Mouse (Mus musculus): Measurements from ENCODE around the gene Gm9048. TPM values are rescaled to one million over a fixed set of nuclear protein-coding genes. Genes with fewer than 3 reads are reported as not detected.
"Not testable (repeated sequence)": the region's sequence is repeated elsewhere in the genome, so short reads cannot be mapped to it uniquely, and the experiment has no call there.

Gene Gm9048
- total and polyA plus RNA-seq, 2 experiments from 2014 or later: not detected

- Histone ChIP-seq H3K9me3 (ENCODE audit: low read length) (no peaks in the 10 kb centered on the region), H3K27me3 (ENCODE audit: insufficient read depth, low read length) (no peaks in the 10 kb centered on the region), H3K9ac (replicated peaks; ENCODE audit: low read length) (no peak overlapping the region), H3K4me2 (ENCODE audit: low read depth, low read length) (no peak overlapping the region), H3K27ac (no peak overlapping the region), H3K36me3 (ENCODE audit: insufficient read depth, low read length) (no peaks in the 10 kb centered on the region), H3K4me3 (ENCODE audit: low read length) (no peak overlapping the region), H3K4me1 (ENCODE audit: insufficient read depth, low read length) (no peaks in the 10 kb centered on the region)
- WGBS: 80% methylated on average over 8 of the region's 8 CpGs
- TF ChIP-seq CTCF (IDR thresholded peaks at IDR 0.05; ENCODE audit: low read depth): no peak
- DNase-seq (ENCODE audit: low spot score) (no peak), ATAC-seq (no peak)
These were observed 29.5 kb downstream of the Gm9048 start for GRCm38 (mm10) chr10:118319024-118319423.

- not testable (repeated sequence) for H3K4me2 ChIP-seq (ENCODE audit: low read depth, low read length); DNase-seq (ENCODE audit: low spot score); H3K27me3 ChIP-seq (ENCODE audit: insufficient read depth, low read length); H3K4me1 ChIP-seq (ENCODE audit: insufficient read depth, low read length); H3K4me3 ChIP-seq (ENCODE audit: low read length); ATAC-seq; H3K27ac ChIP-seq; H3K36me3 ChIP-seq (ENCODE audit: insufficient read depth, low read length); H3K9ac ChIP-seq (replicated peaks; ENCODE audit: low read length); H3K9me3 ChIP-seq (ENCODE audit: low read length)
- 51% methylated on average over 2 of the region's 2 CpGs for WGBS
These were observed 46.3 kb downstream of the Gm9048 start for GRCm38 (mm10) chr10:118302133-118302532.

Other genes with a start within 250 kb of the Gm9048 start
- gene Mdm1, start 206.9 kb downstream of the Gm9048 start, total RNA-seq (2014; rRNA removed): 26.4 and 31.0 TPM in 2 replicates
- 23.0 and 25.1 TPM in 2 replicates for gene Mdm1, start 206.9 kb downstream of the Gm9048 start, polyA plus RNA-seq (2015; fragmentation: Nextera tagmentation; extraction: Ambion mirVana)
- gene Il22, start 143.7 kb downstream of the Gm9048 start, total RNA-seq (2014; rRNA removed): not detected in 2 replicates
- gene Il22, start 143.7 kb downstream of the Gm9048 start, polyA plus RNA-seq (2015; fragmentation: Nextera tagmentation; extraction: Ambion mirVana): 2.0 and 2.9 TPM in 2 replicates
- gene Gm32717, start 107.9 kb downstream of the Gm9048 start, total RNA-seq (2014; rRNA removed): 0.05 and 0.18 TPM in 2 replicates
- 0.10 TPM in 1 of 2 replicates, not detected in the other for gene Gm32717, start 107.9 kb downstream of the Gm9048 start, polyA plus RNA-seq (2015; fragmentation: Nextera tagmentation; extraction: Ambion mirVana)
- 0.05 and 0.18 TPM in 2 replicates for gene Gm32802, start 90.0 kb downstream of the Gm9048 start, total RNA-seq (2014; rRNA removed)
- gene Gm32802, start 90.0 kb downstream of the Gm9048 start, polyA plus RNA-seq (2015; fragmentation: Nextera tagmentation; extraction: Ambion mirVana): 0.10 TPM in 1 of 2 replicates, not detected in the other
- 0.22 TPM in 1 of 2 replicates, not detected in the other for gene Iltifb, start 53.6 kb downstream of the Gm9048 start, total RNA-seq (2014; rRNA removed)
- 6.5 and 6.6 TPM in 2 replicates for gene Iltifb, start 53.6 kb downstream of the Gm9048 start, polyA plus RNA-seq (2015; fragmentation: Nextera tagmentation; extraction: Ambion mirVana)
- gene Gm9040, start 21.7 kb downstream of the Gm9048 start, total RNA-seq (2014; rRNA removed): not detected in 2 replicates
- not detected in 2 replicates for gene Gm9040, start 21.7 kb downstream of the Gm9048 start, polyA plus RNA-seq (2015; fragmentation: Nextera tagmentation; extraction: Ambion mirVana)
- not detected in 2 replicates for gene Gm9044, start 16.3 kb downstream of the Gm9048 start, total RNA-seq (2014; rRNA removed)
- gene Gm9044, start 16.3 kb downstream of the Gm9048 start, polyA plus RNA-seq (2015; fragmentation: Nextera tagmentation; extraction: Ambion mirVana): not detected in 2 replicates
- gene Gm9045, start 10.8 kb downstream of the Gm9048 start, total RNA-seq (2014; rRNA removed): not detected in 2 replicates
- not detected in 2 replicates for gene Gm9045, start 10.8 kb downstream of the Gm9048 start, polyA plus RNA-seq (2015; fragmentation: Nextera tagmentation; extraction: Ambion mirVana)
- not detected in 2 replicates for gene Gm9046, start 5.4 kb downstream of the Gm9048 start, total RNA-seq (2014; rRNA removed)
- gene Gm9046, start 5.4 kb downstream of the Gm9048 start, polyA plus RNA-seq (2015; fragmentation: Nextera tagmentation; extraction: Ambion mirVana): not detected in 2 replicates
- not detected in 2 replicates for gene Gm9049, start 5.4 kb upstream of the Gm9048 start, total RNA-seq (2014; rRNA removed)
- not detected in 2 replicates for gene Gm9049, start 5.4 kb upstream of the Gm9048 start, polyA plus RNA-seq (2015; fragmentation: Nextera tagmentation; extraction: Ambion mirVana)
- gene Ifng, start 92.4 kb upstream of the Gm9048 start, total RNA-seq (2014; rRNA removed): 0.68 TPM in 1 of 2 replicates, not detected in the other
- not detected in 2 replicates for gene Ifng, start 92.4 kb upstream of the Gm9048 start, polyA plus RNA-seq (2015; fragmentation: Nextera tagmentation; extraction: Ambion mirVana)

Measured in hindbrain, postnatal 0 days (tissue).